8 mouse cellular contexts compared by ENCODE assay signal in the genomic region with DNA sequence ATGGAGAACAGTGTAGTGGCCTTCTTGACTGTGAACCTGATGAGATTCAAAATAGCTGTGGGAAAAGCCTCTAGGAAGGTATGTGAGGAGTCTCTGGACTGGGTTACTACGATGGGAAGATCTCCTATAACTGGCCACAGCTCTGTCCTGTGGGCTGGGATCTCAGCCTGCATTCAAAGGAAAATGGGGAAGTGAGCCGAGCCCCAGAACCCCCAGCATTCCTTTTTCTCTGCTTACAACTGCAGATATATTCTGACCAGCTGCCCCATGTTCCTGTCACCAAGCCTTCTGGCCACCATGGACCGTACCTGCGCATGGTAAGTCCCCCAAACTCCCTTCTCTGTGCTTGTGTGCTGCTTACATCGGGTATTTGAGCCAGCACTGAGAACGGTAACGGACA. TPM values are rescaled to one million over a fixed set of nuclear protein-coding genes. Genes with fewer than 3 reads are reported as not detected.
DNase-seq lines count a peak whose midpoint lies in the region; ATAC-seq and TF ChIP-seq lines count a peak whose summit lies in the region.

A gene (plus strand): TSS at position 218 of the 400 bp plus-strand sequence.

- H3K4me1 ChIP-seq in testis, adult 2 months (ENCODE audit: control insufficient read depth, insufficient read depth, low read length) = peaks cover 7% of the 10 kb centered on the region
- peaks cover 3% of the 10 kb centered on the region; the same call in 1 of the 2 replicates for H3K4me1 ChIP-seq in forebrain, embryonic 11.5 days (replicated peaks; ENCODE audit: control insufficient read depth, insufficient read depth, low read length)
- peaks cover 2% of the 10 kb centered on the region; the same call in 1 of the 2 replicates for H3K4me1 ChIP-seq in limb, embryonic 14.5 days (ENCODE audit: control insufficient read depth, insufficient read depth, low read length)
- no peaks in the 10 kb centered on the region for H3K4me1 ChIP-seq in stomach, embryonic 14.5 days (ENCODE audit: control insufficient read depth, insufficient read depth, low read length)

- no peak within 1 kb of the TSS for H3K9ac ChIP-seq in forebrain, embryonic 11.5 days (ENCODE audit: low read length)
- 0 out of 2 replicates have a peak within 1 kb of the TSS, but pooled peaks have one; percentile 6 for H3K9ac ChIP-seq in limb, embryonic 14.5 days (ENCODE audit: low read depth, low read length, severe bottlenecking)
- no peak within 1 kb of the TSS for H3K9ac ChIP-seq in stomach, embryonic 14.5 days (replicated peaks; ENCODE audit: low read depth, low read length)

- H3K4me2 ChIP-seq in forebrain, embryonic 11.5 days (ENCODE audit: low read depth, low read length, severe bottlenecking) = no peak within 1 kb of the TSS
- no peak within 1 kb of the TSS for H3K4me2 ChIP-seq in limb, embryonic 14.5 days (replicated peaks; ENCODE audit: low read depth, low read length, severe bottlenecking)
- no peak within 1 kb of the TSS for H3K4me2 ChIP-seq in stomach, embryonic 14.5 days (replicated peaks; ENCODE audit: low read depth, low read length)

- H3K27ac ChIP-seq in testis, adult 2 months (ENCODE audit: control insufficient read depth, insufficient read depth, low read depth, low read length) = no peak within 1 kb of the TSS
- no peak within 1 kb of the TSS for H3K27ac ChIP-seq in forebrain, embryonic 11.5 days (ENCODE audit: low read depth, low read length)
- no peak within 1 kb of the TSS for H3K27ac ChIP-seq in limb, embryonic 14.5 days (replicated peaks; ENCODE audit: low read depth, low read length)
- H3K27ac ChIP-seq in stomach, embryonic 14.5 days (ENCODE audit: low read length) = no peak within 1 kb of the TSS

- ATAC-seq in forebrain, embryonic 11.5 days (replicated peaks; ENCODE audit: low FRiP score) = no peak
- ATAC-seq in limb, embryonic 14.5 days (ENCODE audit: low FRiP score, low read depth) = no peak
- ATAC-seq in stomach, embryonic 14.5 days (ENCODE audit: insufficient number of reproducible peaks, insufficient read depth, low FRiP score, low read depth) = no peak

- no peak for TF ChIP-seq POLR2A in testis, adult 2 months (IDR thresholded peaks at IDR 0.05; ENCODE audit: control insufficient read depth, low read depth, low read length)
- TF ChIP-seq POLR2A in limb, embryonic 14.5 days (IDR thresholded peaks at IDR 0.05; ENCODE audit: borderline replicate concordance, extremely low read depth, insufficient read depth, insufficient read length) = no peak

- H3K4me3 ChIP-seq in testis, adult 2 months (ENCODE audit: control insufficient read depth, low read depth, low read length) = no peak within 1 kb of the TSS
- H3K4me3 ChIP-seq in forebrain, embryonic 11.5 days (ENCODE audit: low read depth, low read length) = no peak within 1 kb of the TSS
- H3K4me3 ChIP-seq in limb, embryonic 14.5 days (replicated peaks; ENCODE audit: low read length) = no peak within 1 kb of the TSS
- H3K4me3 ChIP-seq in stomach, embryonic 14.5 days (ENCODE audit: low read depth, low read length) = no peak within 1 kb of the TSS

- no peaks in the 10 kb centered on the region for H3K36me3 ChIP-seq in testis, adult 2 months (ENCODE audit: control insufficient read depth, insufficient read depth, low read length)
- no peaks in the 10 kb centered on the region for H3K36me3 ChIP-seq in forebrain, embryonic 11.5 days (ENCODE audit: control insufficient read depth, insufficient read depth, low read length)
- no peaks in the 10 kb centered on the region for H3K36me3 ChIP-seq in limb, embryonic 14.5 days (ENCODE audit: control insufficient read depth, insufficient read depth, low read length)
- H3K36me3 ChIP-seq in stomach, embryonic 14.5 days (ENCODE audit: control insufficient read depth, insufficient read depth, low read length) = no peaks in the 10 kb centered on the region

- H3K27me3 ChIP-seq in testis, adult 2 months (ENCODE audit: control insufficient read depth, insufficient read depth, low read length) = no peaks in the 10 kb centered on the region
- no peaks in the 10 kb centered on the region for H3K27me3 ChIP-seq in forebrain, embryonic 11.5 days (ENCODE audit: control insufficient read depth, insufficient read depth, low read length)
- no peaks in the 10 kb centered on the region for H3K27me3 ChIP-seq in limb, embryonic 14.5 days (ENCODE audit: control insufficient read depth, insufficient read depth, low read length)
- no peaks in the 10 kb centered on the region for H3K27me3 ChIP-seq in stomach, embryonic 14.5 days (ENCODE audit: control insufficient read depth, insufficient read depth, low read length)

- DNase-seq in testis, postnatal 10 days (ENCODE audit: low spot score) = no peak
- no peak for DNase-seq in forebrain, embryonic 11.5 days (ENCODE audit: low spot score)
- DNase-seq in heart, postnatal 4 days = no peak
- DNase-seq in limb, embryonic 14.5 days (ENCODE audit: low spot score) = no peak
- no peak for DNase-seq in retina, postnatal 1 day
- DNase-seq in spleen, postnatal 4 days (ENCODE audit: low spot score in 2 of 2) = no peak

- no peaks in the 10 kb centered on the region for H3K9me3 ChIP-seq in forebrain, embryonic 11.5 days (ENCODE audit: control insufficient read depth, low read length)
- no peaks in the 10 kb centered on the region for H3K9me3 ChIP-seq in limb, embryonic 14.5 days (ENCODE audit: control insufficient read depth, low read length)
- H3K9me3 ChIP-seq in stomach, embryonic 14.5 days (ENCODE audit: control insufficient read depth, low read depth, low read length) = no peaks in the 10 kb centered on the region

- no peak for TF ChIP-seq CTCF in testis, adult 2 months (IDR thresholded peaks at IDR 0.05; ENCODE audit: control insufficient read depth, insufficient read depth, insufficient replicate concordance, low read depth, low read length)

- WGBS in forebrain, embryonic 11.5 days = 84% methylated on average over 7 of the region's 7 CpGs
- WGBS in limb, embryonic 14.5 days = 67% methylated on average over 7 of the region's 7 CpGs
- WGBS in stomach, embryonic 14.5 days = 76% methylated on average over 7 of the region's 7 CpGs

RNA-seq across cellular contexts. Expression of the gene that starts here (rescaled TPM):
- polyA plus RNA-seq in testis, adult 2 months (2012; rRNA removed) = 95.4 and 112 TPM in 2 replicates
- 16.4 and 16.5 TPM in 2 replicates for polyA plus RNA-seq in forebrain, embryonic 11.5 days (2014; fragmentation: Nextera tagmentation; extraction: Ambion mirVana)
- 10 to 100 TPM; 17.1 to 17.3 TPM for total RNA-seq in heart, postnatal 4 days (2021)
- 39.0 TPM in 2 replicates for polyA plus RNA-seq in limb, embryonic 14.5 days (2012; rRNA removed)
- polyA plus RNA-seq in limb, embryonic 14.5 days (2014; fragmentation: Nextera tagmentation; extraction: Ambion mirVana) = 39.7 and 45.3 TPM in 2 replicates
- 34.5 and 37.1 TPM in 2 replicates for polyA plus RNA-seq in stomach, embryonic 14.5 days (2014; fragmentation: Nextera tagmentation; extraction: Ambion mirVana)
